Mouse (Mus musculus): ENCODE measurements around the gene Megf11.

The Megf11 gene

GRCm38 (mm10) chr9:64393914-64394596 lies 8.6 kb downstream of the Megf11 start:
- peak; percentile 9 to 49 for DNase-seq (ENCODE audit: low spot score in 2 of 2)

DNA sequence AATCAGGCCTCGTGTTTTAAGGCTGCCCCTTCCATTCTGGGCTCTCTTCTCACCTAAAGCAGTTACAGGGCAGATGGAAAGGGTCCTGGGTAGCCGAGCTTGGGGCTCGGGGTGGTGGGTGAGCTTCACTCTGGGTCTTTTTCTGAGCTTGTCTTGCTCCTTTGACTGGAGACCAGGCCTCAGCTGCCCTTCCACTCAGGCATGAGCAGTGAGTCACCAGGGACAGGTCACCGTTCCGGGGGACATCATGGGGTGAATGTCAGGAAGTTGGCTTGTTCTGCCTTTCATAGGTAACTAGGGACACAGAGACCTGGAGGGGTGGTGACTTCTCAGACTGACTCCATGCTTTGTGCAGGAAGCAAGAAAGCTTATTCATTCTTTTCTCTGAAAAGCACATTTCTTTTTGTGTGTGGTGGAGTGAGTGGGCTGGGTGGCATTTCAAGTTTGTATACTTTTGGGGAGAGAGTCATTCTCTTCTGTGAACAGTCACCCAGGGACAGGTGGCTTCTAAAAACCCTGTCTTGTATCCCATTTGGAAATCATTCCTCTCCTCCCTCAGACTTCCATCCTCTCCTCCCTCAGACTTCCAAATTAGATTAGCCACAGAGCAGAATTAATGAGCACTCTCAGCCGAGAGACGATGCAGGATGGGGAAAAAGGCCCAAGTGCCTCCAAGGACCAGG lies 10.0 kb downstream of the Megf11 start:
- DNase-seq (ENCODE audit: low spot score in 2 of 2), result no peak

DNA sequence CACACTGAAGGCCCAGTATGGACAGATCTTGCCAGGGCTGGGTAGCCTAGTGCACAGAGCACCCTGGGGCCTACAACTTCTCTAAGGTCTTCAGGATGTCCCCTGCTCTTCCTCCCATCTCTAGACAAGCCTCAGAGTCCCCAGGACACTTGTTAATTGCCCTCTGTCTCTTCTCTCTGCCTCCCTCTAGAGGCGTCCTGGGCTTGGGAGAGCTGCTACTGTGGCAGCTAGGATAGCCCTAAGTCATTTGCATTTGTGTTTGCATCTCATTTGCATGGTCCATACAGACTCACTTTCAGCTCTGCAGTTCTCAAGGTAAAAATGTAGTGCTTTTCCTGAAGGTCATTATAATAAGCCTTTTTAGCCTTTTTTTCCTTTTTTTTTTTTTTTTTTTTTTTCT lies 11.7 kb downstream of the Megf11 start:
- DNase-seq (ENCODE audit: low spot score in 2 of 2), result no peak

- no peak for DNase-seq (ENCODE audit: low spot score in 2 of 2)
These were observed 13.7 kb downstream of the Megf11 start for GRCm38 (mm10) chr9:64399121-64399520.

DNA sequence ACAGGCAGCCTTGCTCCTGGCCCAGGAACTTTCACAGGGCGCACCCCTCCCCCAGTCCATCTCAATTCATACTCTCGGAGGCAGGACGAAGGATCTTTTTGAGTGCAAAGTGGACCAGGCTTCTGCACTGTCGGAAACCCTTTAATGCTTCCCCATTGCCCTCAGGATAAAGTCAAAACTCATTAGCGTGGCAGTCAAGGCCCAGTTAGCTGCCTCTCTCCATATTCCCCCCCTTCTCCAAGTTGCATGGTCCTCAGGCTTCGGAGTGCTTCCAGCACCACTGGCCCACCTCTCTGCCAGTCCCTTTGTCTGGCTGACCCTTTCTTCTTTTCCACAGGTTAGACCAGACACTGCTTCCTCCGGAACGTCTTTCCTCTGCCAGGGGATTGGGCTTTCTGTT lies 16.7 kb downstream of the Megf11 start:
- DNase-seq (ENCODE audit: low spot score in 2 of 2), result no peak

- DNase-seq (ENCODE audit: low spot score in 2 of 2), result no peak
These were observed 21.4 kb downstream of the Megf11 start for GRCm38 (mm10) chr9:64406841-64407240.

DNA sequence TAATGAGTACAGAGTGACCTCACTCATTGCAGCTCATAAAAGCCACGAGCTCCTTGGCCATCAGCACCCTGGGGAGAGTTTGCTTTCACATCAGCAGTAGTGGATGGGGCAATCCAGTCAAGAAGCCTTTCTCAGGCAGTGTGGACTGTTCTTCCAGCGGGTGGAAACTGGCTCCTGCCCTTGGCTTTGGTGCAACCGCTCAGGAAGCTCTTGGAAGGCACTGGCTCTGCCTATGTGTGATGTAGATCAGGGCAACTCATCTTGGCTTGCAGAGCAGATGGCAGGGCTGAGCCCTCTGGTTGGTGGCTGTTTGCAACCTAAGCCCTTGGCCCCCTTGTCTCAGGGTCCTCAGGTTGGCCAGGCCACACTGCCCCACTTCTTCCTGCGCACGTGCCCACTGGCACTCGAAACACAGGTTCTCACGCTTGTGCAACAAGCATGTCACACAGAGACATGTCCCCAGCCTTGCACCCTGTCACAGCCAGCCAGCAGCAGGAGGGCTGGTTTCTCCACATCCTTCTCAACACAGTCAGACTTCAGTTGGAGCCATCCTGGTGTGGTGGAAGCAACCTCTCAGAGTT lies 22.1 kb downstream of the Megf11 start:
- no peak for DNase-seq (ENCODE audit: low spot score in 2 of 2)

DNA sequence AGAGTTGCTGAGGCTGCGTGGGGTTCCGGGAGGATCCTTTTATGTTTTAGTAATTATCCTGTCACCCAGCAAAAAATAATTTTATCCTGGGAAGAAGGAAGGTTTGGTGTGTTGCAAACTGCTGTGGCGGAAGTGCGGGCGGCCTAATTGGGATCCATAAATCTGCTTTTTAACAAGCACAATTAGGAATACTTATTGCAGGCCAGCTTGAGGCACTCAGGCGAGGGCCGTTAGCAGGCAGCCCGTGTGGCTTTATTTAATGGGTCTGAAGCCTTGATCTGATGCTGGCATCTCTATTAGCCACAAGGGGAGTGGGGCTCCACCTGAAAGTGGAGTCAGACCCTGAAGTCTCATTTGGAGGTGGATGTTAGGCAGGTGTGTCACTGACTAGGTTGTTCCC lies 23.4 kb downstream of the Megf11 start:
- no peak for DNase-seq (ENCODE audit: low spot score in 2 of 2)

- no peak for DNase-seq (ENCODE audit: low spot score in 2 of 2)
These were observed 35.0 kb downstream of the Megf11 start for GRCm38 (mm10) chr9:64420471-64420870.

DNA sequence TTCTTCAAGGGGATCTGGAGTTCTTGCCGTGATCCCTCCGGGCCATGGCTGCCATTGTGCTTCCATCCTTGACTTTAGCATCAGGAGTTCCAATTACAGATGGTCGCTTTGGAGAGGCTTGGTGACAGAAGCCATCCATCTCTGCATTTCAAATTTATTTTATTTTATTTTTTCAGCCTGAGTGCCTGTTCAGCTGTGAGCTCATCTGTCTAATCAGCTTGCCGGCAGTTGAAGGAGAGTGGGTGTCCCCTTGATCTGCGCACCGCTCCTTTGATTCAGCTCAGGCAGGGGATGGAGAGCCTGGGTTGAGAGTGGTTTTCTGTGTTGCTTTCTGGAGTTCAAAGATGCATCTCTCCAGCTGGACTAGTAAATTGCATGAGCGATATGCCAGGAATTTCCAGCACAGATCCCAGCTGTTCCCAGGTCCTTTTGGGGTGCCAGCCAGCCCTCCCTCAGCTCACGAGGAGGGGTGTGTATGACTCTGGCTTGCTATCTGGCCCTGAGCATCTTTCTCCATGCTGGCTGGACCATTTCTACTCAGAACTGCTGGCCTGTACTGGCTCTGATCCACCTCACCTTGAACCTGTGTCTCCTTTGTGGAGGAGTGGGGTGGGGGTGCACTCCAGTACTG lies 36.7 kb downstream of the Megf11 start:
- no peak for DNase-seq (ENCODE audit: low spot score in 2 of 2)

DNA sequence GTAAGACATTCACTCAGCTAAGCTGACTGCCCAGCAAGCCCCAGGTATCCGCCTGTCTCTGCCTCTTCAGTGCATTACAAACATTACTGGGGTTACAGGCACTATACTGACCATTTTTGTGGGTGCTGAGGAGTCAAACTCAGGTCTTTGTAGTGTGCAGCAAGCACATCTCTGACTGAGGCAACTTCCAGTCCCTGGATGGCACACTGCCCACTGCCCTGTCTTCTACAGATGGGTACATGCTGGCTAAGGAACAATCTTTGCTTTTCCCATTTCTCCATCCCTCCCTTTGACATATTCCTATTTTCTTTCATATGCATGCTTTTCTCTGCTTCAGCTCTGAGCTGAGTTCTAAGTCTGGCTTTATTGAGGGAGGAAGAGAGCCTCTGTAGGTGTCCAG lies 38.5 kb downstream of the Megf11 start:
- DNase-seq (ENCODE audit: low spot score in 2 of 2), result no peak

GRCm38 (mm10) chr9:64436121-64436520 lies 50.7 kb downstream of the Megf11 start:
- no peak for DNase-seq (ENCODE audit: low spot score in 2 of 2)

GRCm38 (mm10) chr9:64440101-64440500 lies 54.7 kb downstream of the Megf11 start:
- DNase-seq (ENCODE audit: low spot score in 2 of 2), result no peak

GRCm38 (mm10) chr9:64445981-64446380 lies 60.6 kb downstream of the Megf11 start:
- no peak for DNase-seq (ENCODE audit: low spot score in 2 of 2)

GRCm38 (mm10) chr9:64447070-64447469 lies 61.6 kb downstream of the Megf11 start:
- no peak for DNase-seq (ENCODE audit: low spot score in 2 of 2)

DNA sequence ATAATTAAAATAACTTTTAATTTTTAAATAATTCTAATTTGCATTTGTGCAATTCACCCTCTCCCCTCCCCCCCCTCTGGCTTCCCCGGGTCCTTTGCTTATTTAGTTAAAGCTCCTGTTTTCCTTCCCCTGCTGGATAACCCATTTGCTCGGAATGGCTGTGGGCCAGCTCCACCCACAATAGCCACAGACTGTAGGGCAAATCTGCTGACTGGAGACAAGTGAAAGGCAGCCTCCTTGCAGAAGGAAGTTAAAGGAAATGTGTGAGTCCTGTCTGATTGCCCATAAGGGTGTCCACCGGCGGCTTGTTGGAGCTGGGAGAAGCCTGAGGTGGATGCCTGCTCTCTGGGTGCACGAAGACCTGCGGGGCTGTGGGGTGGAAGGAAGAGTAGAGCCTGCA lies 62.1 kb downstream of the Megf11 start:
- DNase-seq (ENCODE audit: low spot score in 2 of 2), result peak; percentile 32 to 46

DNA sequence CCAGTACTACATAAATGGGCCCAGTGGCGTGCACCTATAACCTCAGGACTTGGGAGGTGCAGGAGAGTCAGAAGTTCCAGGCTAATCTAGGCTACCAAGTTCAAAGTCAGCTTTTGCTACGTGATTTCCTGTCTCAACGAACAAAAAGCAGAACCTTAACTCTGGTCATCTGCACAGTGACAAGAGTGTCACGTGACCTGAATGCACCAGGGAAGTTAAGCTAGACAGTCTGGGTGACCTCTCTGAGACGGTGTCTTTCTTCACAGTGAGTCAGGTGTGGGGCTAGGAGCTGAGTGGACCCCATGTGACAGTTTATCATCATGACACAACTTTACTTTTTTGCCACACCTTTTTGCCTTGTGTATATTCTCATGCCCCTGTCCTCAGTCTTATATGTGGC lies 67.3 kb downstream of the Megf11 start:
- DNase-seq (ENCODE audit: low spot score in 2 of 2), result no peak

- DNase-seq (ENCODE audit: low spot score in 2 of 2), result no peak
These were observed 68.8 kb downstream of the Megf11 start for GRCm38 (mm10) chr9:64454196-64454595.

DNA sequence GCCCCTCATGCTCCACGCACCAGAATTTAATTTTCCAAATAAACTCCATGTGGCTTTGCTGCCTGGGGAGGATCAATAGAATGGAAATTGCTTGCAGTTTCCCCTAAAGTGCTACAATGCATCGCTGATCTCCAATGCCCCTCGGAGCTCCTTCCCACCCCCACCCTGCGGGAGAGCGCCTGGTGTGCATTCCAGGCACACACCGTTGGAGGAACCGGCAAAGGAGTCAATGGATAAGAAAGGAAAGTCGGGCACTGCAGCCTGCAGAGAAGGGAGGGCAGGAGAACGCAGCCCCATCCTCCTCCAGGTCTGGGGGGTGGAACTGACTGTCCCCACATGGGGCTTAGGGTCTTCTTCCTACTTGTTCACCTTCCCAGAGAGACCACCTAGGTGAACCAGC lies 70.5 kb downstream of the Megf11 start:
- no peak for DNase-seq (ENCODE audit: low spot score in 2 of 2)

DNA sequence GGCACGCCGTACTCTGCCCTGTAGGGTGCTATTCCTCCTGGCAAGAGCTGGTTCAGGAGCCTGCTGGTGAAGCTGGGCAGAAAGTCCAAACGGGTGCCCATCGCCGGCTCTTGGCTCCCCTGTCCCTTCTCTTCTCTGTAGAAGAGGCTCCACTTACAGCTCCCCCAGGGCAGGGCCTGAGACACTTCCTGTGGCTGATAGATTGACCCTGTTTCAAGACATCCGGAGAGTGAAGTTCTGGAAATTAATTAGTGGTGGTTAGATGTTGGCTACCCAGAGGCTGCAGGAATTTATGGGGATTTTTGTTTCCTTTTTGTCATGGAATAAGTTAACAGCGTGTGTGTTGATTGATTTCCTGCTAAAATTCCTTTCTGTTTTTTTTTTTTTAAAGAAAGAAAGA lies 72.2 kb downstream of the Megf11 start:
- DNase-seq (ENCODE audit: low spot score in 2 of 2), result no peak

DNA sequence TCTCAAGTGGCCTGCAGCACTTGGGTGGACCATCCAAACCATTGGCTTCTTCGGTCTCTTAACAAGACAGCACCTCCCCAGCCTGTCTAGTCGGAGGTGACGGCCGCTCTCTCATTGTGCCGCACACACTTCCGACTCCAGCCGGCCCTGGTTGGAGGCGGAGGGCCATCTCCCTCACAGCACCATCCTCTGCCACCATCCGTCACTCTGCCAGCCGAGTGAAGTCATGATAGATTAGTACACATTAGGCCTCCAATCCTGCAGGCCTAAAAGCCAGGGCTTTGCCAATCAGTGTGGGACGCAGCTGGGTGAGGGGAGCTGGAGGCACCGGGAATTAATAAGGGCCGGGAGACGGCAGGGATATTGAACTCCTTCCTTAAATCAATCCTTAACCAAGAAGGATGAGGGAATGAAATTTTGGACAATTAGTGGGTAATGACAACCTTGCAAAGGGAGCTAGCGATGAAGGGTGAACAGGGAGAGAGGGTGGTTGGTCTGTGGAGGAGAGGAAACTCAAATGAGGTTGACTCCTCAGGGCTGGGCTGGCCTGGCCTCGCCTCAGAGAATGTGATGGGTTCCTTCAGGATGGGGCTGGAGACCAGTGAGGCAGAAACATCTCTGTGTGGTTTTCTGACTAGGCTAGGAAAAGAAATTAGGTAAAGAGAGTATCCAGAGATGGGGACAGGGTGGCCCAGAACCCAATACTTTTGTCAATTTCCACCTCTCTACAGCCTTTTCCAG lies 76.3 kb downstream of the Megf11 start:
- no peak for DNase-seq (ENCODE audit: low spot score in 2 of 2)

- DNase-seq (ENCODE audit: low spot score in 2 of 2), result no peak
These were observed 77.4 kb downstream of the Megf11 start for GRCm38 (mm10) chr9:64462870-64463269.
